Mouse (Mus musculus): Measurements from ENCODE around the gene Cacnb4. TPM values are rescaled to one million over a fixed set of nuclear protein-coding genes. Genes with fewer than 3 reads are reported as not detected.
A peak's percentile ranks its signal among the peaks of the same experiment; 100 is the strongest.

The Cacnb4 gene
- polyA plus RNA-seq, 1 experiment: 0.07 TPM

GRCm38 (mm10) chr2:52476801-52477549, 199.7 kb downstream of the Cacnb4 start:
- Histone ChIP-seq H3K4me3 (ENCODE audit: insufficient read depth, low read length) (no peak overlapping the region), H3K27ac (ENCODE audit: insufficient read depth, low read depth, low read length) (no peak overlapping the region), H3K4me1 (ENCODE audit: control insufficient read depth, insufficient read depth, low read length) (peaks cover 6% of the 10 kb centered on the region)
- TF ChIP-seq CTCF (IDR thresholded peaks at IDR 0.05; ENCODE audit: low read depth, low read length) (no peak), POLR2A (IDR thresholded peaks at IDR 0.05; ENCODE audit: borderline replicate concordance, low read depth, low read length) (no peak)

DNA sequence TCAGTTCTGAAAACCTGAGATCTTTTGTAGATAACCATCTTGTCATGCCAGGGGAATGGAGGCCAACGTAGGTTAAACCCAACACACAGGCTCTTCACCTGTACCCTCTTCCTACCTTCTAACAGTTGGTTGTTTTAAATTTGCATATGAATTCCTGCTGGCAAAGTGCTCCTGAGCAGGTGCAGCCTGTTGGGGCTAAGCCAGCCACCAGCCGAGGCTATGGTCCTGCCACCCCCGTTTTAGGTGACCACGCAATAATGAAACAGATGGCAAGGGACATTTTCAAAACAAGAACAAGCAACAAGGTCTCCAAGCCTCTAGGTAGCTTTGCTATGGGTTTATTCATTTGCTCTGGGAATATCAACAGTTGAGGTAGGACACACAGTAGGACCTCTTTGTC, 200.8 kb downstream of the Cacnb4 start:
- TF ChIP-seq CTCF (IDR thresholded peaks at IDR 0.05; ENCODE audit: low read depth, low read length): no peak
- TF ChIP-seq POLR2A (IDR thresholded peaks at IDR 0.05; ENCODE audit: borderline replicate concordance, low read depth, low read length): no peak

GRCm38 (mm10) chr2:52474570-52474969, 202.1 kb downstream of the Cacnb4 start:
- H3K4me3 ChIP-seq (ENCODE audit: insufficient read depth, low read length): no peak overlapping the region
- TF ChIP-seq POLR2A (IDR thresholded peaks at IDR 0.05; ENCODE audit: borderline replicate concordance, low read depth, low read length) (no peak), CTCF (IDR thresholded peaks at IDR 0.05; ENCODE audit: low read depth, low read length) (no peak)
- peaks cover 10% of the 10 kb centered on the region for H3K4me1 ChIP-seq (ENCODE audit: control insufficient read depth, insufficient read depth, low read length)
- H3K27ac ChIP-seq (ENCODE audit: insufficient read depth, low read depth, low read length): no peak overlapping the region

More for the DNA sequence above, 200.8 kb downstream of the Cacnb4 start:
- H3K4me3 ChIP-seq (ENCODE audit: insufficient read depth, low read length): no peak overlapping the region
- peaks cover 10% of the 10 kb centered on the region for H3K4me1 ChIP-seq (ENCODE audit: control insufficient read depth, insufficient read depth, low read length)
- no peak overlapping the region for H3K27ac ChIP-seq (ENCODE audit: insufficient read depth, low read depth, low read length)

DNA sequence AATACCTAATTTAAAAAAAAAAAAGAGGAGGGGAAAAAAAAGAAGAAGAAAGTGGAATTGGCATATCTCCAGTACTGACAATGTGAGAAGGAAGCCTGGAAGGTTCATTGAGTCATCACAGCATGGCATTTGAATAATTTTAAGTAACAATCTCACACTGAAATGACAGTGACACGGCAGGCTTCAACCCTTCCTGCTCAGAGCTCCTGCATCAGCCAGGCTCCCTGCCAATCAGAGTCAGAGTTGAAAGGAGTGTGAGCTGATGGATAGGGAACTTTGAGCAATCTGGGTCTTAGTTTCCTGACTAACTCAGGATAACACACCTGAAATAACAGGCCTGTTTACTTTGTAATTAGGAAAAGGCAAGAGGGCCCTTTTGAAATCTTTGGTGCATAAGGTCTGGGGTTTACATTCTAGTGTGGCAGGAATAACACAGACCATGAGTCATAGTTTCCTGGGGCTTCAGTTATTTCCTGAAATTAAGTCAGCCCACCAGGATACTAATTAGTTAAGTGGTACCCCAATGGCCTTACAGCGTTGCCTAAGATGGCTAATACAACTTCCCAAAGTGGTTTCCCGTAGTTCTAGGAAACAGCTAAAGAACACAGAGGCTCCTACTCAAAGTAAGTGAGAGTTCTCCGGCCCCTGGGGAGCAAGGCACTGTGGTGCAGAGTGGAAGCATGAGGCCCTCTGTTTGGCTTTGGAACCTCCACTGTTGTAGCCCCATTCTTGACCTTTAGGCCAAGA, 204.9 kb downstream of the Cacnb4 start:
- Histone ChIP-seq H3K27ac (ENCODE audit: insufficient read depth, low read depth, low read length) (peak overlapping the region; percentile 53), H3K4me3 (ENCODE audit: insufficient read depth, low read length) (no peak overlapping the region), H3K4me1 (ENCODE audit: control insufficient read depth, insufficient read depth, low read length) (peaks cover 10% of the 10 kb centered on the region)
- no peak for TF ChIP-seq POLR2A (IDR thresholded peaks at IDR 0.05; ENCODE audit: borderline replicate concordance, low read depth, low read length)

- Histone ChIP-seq H3K4me3 (ENCODE audit: insufficient read depth, low read length) (no peak overlapping the region), H3K27ac (ENCODE audit: insufficient read depth, low read depth, low read length) (no peak overlapping the region), H3K4me1 (ENCODE audit: control insufficient read depth, insufficient read depth, low read length) (peaks cover 10% of the 10 kb centered on the region)
- TF ChIP-seq CTCF (IDR thresholded peaks at IDR 0.05; ENCODE audit: low read depth, low read length) (no peak), POLR2A (IDR thresholded peaks at IDR 0.05; ENCODE audit: borderline replicate concordance, low read depth, low read length) (no peak)
Observed at GRCm38 (mm10) chr2:52470044-52470560, 206.5 kb downstream of the Cacnb4 start.

DNA sequence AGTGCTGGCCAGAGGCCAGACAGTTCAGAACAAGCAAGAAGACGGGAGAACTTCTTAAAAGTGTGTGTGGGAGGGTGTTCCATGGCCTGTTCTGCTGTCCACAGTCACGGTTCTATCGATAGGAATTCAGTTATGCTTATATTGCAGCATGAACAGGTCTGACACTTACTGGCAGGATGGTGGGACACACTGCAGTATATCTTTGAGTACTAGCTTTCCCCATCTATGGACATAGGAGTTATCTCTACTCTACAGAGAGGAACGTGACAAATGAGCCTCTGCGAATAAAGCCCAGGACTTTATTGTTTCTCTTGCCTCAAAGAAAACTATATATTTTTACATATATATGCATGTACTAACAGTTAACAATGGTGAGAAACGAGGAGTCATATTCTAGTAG, 209.0 kb downstream of the Cacnb4 start:
- Histone ChIP-seq H3K4me1 (ENCODE audit: control insufficient read depth, insufficient read depth, low read length) (peaks cover 10% of the 10 kb centered on the region), H3K27ac (ENCODE audit: insufficient read depth, low read depth, low read length) (no peak overlapping the region), H3K4me3 (ENCODE audit: insufficient read depth, low read length) (no peak overlapping the region)
- TF ChIP-seq POLR2A (IDR thresholded peaks at IDR 0.05; ENCODE audit: borderline replicate concordance, low read depth, low read length) (no peak), CTCF (IDR thresholded peaks at IDR 0.05; ENCODE audit: low read depth, low read length) (no peak)

GRCm38 (mm10) chr2:52461206-52461967, 215.2 kb downstream of the Cacnb4 start:
- no peak overlapping the region for H3K27ac ChIP-seq (ENCODE audit: insufficient read depth, low read depth, low read length)
- TF ChIP-seq CTCF (IDR thresholded peaks at IDR 0.05; ENCODE audit: low read depth, low read length): no peak
- TF ChIP-seq POLR2A (IDR thresholded peaks at IDR 0.05; ENCODE audit: borderline replicate concordance, low read depth, low read length): no peak
- no peak overlapping the region for H3K4me3 ChIP-seq (ENCODE audit: insufficient read depth, low read length)
- H3K4me1 ChIP-seq (ENCODE audit: control insufficient read depth, insufficient read depth, low read length): peaks cover 13% of the 10 kb centered on the region

GRCm38 (mm10) chr2:52455606-52456479, 220.8 kb downstream of the Cacnb4 start:
- TF ChIP-seq POLR2A (IDR thresholded peaks at IDR 0.05; ENCODE audit: borderline replicate concordance, low read depth, low read length) (no peak), CTCF (IDR thresholded peaks at IDR 0.05; ENCODE audit: low read depth, low read length) (no peak)
- H3K27ac ChIP-seq (ENCODE audit: insufficient read depth, low read depth, low read length): peak overlapping the region; percentile 52
- peaks cover 23% of the 10 kb centered on the region for H3K4me1 ChIP-seq (ENCODE audit: control insufficient read depth, insufficient read depth, low read length)
- H3K4me3 ChIP-seq (ENCODE audit: insufficient read depth, low read length): peak overlapping the region; percentile 19; the same call in 1 of the 2 replicates

DNA sequence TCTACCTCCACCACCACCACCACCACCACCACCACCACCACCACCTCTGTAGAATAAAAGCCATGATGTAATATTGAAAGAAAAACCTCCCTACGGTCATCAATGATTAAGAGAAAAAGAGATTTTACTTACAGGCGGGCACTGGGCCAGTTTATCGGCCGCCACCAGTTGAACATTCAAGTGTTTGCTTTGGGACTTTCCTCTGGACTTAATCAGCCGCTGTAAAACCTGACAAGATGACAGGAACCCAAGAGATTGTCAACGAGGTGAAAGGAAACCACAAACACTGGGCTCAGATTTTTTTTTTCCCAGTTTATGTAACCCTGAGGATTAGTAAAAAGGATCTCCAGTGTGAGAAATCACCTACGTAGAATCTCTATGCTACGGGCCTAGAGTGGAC, 226.8 kb downstream of the Cacnb4 start:
- H3K27ac ChIP-seq (ENCODE audit: insufficient read depth, low read depth, low read length): no peak overlapping the region
- H3K4me3 ChIP-seq (ENCODE audit: insufficient read depth, low read length): no peak overlapping the region
- TF ChIP-seq POLR2A (IDR thresholded peaks at IDR 0.05; ENCODE audit: borderline replicate concordance, low read depth, low read length) (no peak), CTCF (IDR thresholded peaks at IDR 0.05; ENCODE audit: low read depth, low read length) (no peak)
- H3K4me1 ChIP-seq (ENCODE audit: control insufficient read depth, insufficient read depth, low read length): no peaks in the 10 kb centered on the region

Measured in bone marrow macrophage, adult 2 months (primary cell).